Mouse (Mus musculus) layer of hippocampus, adult 11-12 months (tissue): ENCODE measurements around the gene Dbt.
"Not testable (repeated sequence)": the region's sequence is repeated elsewhere in the genome, so short reads cannot be mapped to it uniquely, and the experiment has no call there.

Experiments used
- DNase-seq: peaks from one replicate; pipeline ENCODE4 v3.0.0; 2022; ENCODE audit warnings: low spot score

The Dbt gene

GRCm38 (mm10) chr3:116542070-116542469 is 29.2 kb downstream of the Dbt start:
- no peak for DNase-seq

- no peak for DNase-seq
These were observed 29.7 kb downstream of the Dbt start for GRCm38 (mm10) chr3:116542532-116542931.

- DNase-seq = no peak
These were observed 34.6 kb downstream of the Dbt start for GRCm38 (mm10) chr3:116547430-116547829.

- no peak for DNase-seq
These were observed 38.5 kb downstream of the Dbt start for GRCm38 (mm10) chr3:116551362-116551761.

GRCm38 (mm10) chr3:116561315-116561714 is 48.4 kb downstream of the Dbt start:
- not testable (repeated sequence) for DNase-seq

DNA sequence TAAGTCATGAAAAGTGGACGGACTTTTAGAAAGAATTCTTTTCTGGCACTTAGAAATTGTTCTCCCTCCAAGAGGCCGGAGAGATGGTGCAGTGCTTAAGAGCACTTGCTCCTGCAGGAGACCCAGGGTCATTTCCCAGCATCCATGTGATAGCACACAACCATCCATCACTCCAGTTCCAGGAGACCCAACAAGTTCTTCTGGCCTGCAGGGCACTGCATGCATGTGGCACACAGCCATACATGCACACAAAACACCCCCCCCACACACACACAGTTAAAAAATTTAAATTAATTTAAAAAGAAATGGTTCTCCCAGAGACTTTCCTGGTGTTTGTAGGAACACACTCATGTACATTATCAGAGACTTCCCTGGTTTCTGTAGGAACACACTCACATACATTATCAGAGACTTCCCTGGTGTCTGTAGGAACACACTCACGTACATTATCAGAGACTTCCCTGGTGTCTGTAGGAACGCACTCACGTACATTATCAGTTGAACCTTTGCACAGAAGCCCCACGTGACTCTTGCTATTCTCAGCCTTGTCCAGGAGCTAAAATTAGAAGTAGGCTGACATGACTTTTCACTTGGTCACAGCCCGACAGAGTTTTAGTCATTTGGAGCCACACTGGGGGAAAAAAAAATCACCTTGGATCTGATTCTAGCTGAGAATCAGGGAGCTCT is 49.7 kb downstream of the Dbt start, which contains the start of gene Lrrc39:
Lrrc39 (plus strand) TSS at position 566 of the 687 bp plus-strand sequence.
- DNase-seq = no peak

DNA sequence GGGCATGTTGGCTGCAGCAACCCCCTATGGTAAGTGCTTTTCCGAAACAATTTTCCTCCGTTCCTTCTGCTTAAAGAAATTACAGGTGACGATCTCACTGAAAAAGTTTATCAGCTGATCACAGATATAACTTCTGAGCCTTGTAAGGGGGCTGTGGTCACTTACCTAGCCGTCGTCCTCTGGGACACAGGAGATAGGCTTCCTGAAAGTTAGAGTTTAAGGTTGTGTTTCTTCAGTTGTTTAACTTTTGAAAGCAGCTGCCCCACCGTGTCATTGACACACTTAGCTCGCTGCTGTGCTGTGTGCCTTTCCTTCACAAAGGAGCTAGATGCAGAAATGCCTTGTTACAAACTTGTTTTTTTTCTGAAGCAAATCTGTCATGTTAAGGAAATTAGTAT is 50.2 kb downstream of the Dbt start:
- DNase-seq = no peak

- no peak for DNase-seq
These were observed 57.8 kb downstream of the Dbt start for GRCm38 (mm10) chr3:116570628-116571027.

GRCm38 (mm10) chr3:116577286-116577685 is 64.4 kb downstream of the Dbt start:
- DNase-seq = no peak

- DNase-seq = peak; percentile 12
These were observed 69.3 kb downstream of the Dbt start for GRCm38 (mm10) chr3:116582201-116582600.

GRCm38 (mm10) chr3:116594076-116594727 is 81.3 kb downstream of the Dbt start:
- peak; percentile 55 for DNase-seq

DNA sequence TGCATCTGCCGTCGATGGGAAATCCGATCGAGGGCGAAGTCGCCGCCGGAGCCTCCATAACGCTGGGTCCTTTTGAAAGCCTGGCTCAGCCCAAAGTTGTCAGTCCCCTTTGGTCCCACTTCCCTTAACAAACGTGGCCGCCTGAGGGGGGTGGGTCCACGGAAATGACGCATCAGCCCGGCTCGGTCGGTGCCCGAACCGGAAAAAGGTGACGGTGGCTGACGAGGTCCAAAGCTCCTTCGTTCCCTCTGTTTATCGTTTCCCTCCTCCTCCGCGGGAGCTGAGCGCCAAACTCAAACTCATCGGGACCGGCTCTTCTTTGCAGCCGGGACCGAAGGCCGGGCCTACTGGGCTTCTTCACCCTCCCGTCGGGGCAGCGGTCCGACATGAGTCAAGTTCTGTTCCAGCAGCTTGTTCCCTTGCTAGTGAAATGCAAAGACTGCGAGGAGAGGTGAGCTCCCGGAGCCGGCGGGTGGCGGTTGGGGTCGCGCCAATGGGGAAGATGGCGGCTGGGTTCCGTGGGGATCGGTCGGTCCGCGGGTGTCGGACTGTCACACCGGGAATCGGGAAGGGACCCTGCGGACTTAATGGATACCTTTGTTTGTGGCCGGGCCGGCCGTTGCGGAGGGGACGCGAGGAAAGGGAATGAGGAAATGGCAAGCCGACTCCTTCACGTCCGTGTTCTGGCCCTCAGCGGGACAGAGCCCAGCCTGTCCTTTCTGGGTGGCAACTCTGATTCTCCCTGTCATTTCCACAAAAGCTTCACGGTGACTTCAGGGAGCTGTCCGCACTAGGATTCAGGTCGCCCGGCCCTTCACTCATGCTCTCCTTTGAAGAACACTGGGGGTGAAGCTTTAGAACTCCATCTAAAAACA is 82.1 kb downstream of the Dbt start, which contains the start of gene Sass6:
Sass6 (plus strand) TSS at position 255 of the 875 bp plus-strand sequence.
- DNase-seq = peak; percentile 98

DNA sequence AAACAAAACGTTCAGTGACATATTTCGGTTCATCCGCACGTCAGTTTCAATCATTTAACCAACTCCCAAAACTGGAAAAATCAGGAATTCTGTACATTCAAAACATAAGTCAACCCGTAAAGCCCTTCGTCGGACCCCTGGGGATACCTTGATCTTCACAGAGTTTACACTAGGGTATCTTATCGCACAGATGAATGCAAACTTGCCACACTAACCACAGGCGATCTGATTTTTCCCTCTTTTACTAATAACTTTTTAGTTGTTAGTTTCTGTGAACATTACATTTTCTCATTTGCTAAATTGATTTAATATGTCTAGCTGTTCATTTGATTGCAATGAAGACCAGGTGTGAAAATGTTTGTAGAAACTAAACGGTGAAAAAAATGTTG is 82.7 kb downstream of the Dbt start:
- no peak for DNase-seq
